Mouse (Mus musculus) midbrain, postnatal 0 days (tissue): ENCODE measurements around the gene Rnf168. TPM values are rescaled to one million over a fixed set of nuclear protein-coding genes. Genes with fewer than 3 reads are reported as not detected.
A peak's percentile ranks its signal among the peaks of the same experiment; 100 is the strongest.
"Not testable (repeated sequence)": the region's sequence is repeated elsewhere in the genome, so short reads cannot be mapped to it uniquely, and the experiment has no call there.

ENCODE experiments used
- ATAC-seq: fragments of 200-750 bp; cut with Nextera tagmentation; 2 replicates; pipeline ENCODE4 v1.8.0; 2017; ENCODE audit warnings: moderate number of reproducible peaks, mild to moderate bottlenecking, moderate TSS enrichment, moderate library complexity; ENCODE audit not compliant: low FRiP score
- DNase-seq: peaks from one replicate; pipeline ENCODE4 v3.0.0-alpha.2; 2015; ENCODE audit warnings: low spot score
- H3K27ac ChIP-seq: fragments of 300-500 bp; sonication (generic); 2 replicates; pipeline ENCODE4 v1.5.1; 2014; ENCODE audit warnings: low read depth, mild to moderate bottlenecking, low read length, mixed read lengths
- H3K27me3 ChIP-seq: fragments of 300-500 bp; sonication (generic); 2 replicates; pipeline ENCODE4 v1.6.1; 2014; ENCODE audit warnings: low read length, control low read depth, mixed read lengths; ENCODE audit not compliant: insufficient read depth
- H3K36me3 ChIP-seq: fragments of 300-500 bp; sonication (generic); 2 replicates; pipeline ENCODE4 v1.6.1; 2014; ENCODE audit warnings: low read length, control low read depth, mixed read lengths; ENCODE audit not compliant: insufficient read depth
- H3K4me1 ChIP-seq: fragments of 300-500 bp; sonication (generic); 2 replicates; pipeline ENCODE4 v1.6.1; 2014; ENCODE audit warnings: mild to moderate bottlenecking, control low read depth, antibody characterized with exemption, low read length, mixed read lengths; ENCODE audit not compliant: insufficient read depth
- H3K4me2 ChIP-seq: fragments of 300-500 bp; sonication (generic); 2 replicates; pipeline ENCODE4 v1.6.1; 2014; ENCODE audit warnings: low read depth, mild to moderate bottlenecking, low read length, mixed read lengths; ENCODE audit not compliant: poor library complexity, severe bottlenecking
- H3K4me3 ChIP-seq: fragments of 300-500 bp; sonication (generic); 2 replicates; pipeline ENCODE4 v1.5.1; 2014; ENCODE audit warnings: low read depth, mild to moderate bottlenecking, low read length, moderate library complexity
- H3K9ac ChIP-seq: fragments of 300-500 bp; sonication (generic); replicated peaks from 2 replicates; pipeline ENCODE4 v1.6.1; 2014; ENCODE audit warnings: mild to moderate bottlenecking, low read length, moderate library complexity, mixed read lengths; ENCODE audit not compliant: poor library complexity, severe bottlenecking
- H3K9me3 ChIP-seq: fragments of 300-500 bp; sonication (generic); 2 replicates; pipeline ENCODE4 v1.6.1; 2016; ENCODE audit warnings: low read length, control low read depth
- CTCF ChIP-seq: IDR thresholded peaks from 2 replicates; pipeline ENCODE4 v1.5.1; 2016; ENCODE audit warnings: antibody characterized with exemption, mild to moderate bottlenecking
- WGBS: fragments of 180-500 bp; shearing (Covaris S2); extraction: QIAGEN DNeasy Blood & Tissue Kit; methylation state at CpG from one replicate; pipeline ENCODE4 v1.1.7; 2014; 5-methylcytosine and 5-hydroxymethylcytosine counted together
- polyA plus RNA-seq: library from polyadenylated mRNA; unstranded; fragments of >200 nt; fragmentation: Nextera tagmentation; extraction: Ambion mirVana; gene quantifications from 2 replicates; pipeline ENCODE4 v1.2.1, GENCODE M21; 2015
- total RNA-seq: library from RNA; depleted of rRNA; stranded (reverse); fragments of >200 nt; gene quantifications from 2 replicates; pipeline ENCODE4 v1.2.3, GENCODE M21; 2014

Gene Rnf168
- total and polyA plus RNA-seq, 2 experiments from 2014 or later, result 27.1 to 42.1 TPM

GRCm38 (mm10) chr16:32275830-32276229 lies 1.4 kb upstream of the Rnf168 start:
- DNase-seq (no peak), ATAC-seq (no peak)
- H3K4me1 ChIP-seq, result 0 out of 2 replicates have a peak, but pooled peaks cover 3% of the 10 kb centered on the region
- 72% methylated on average over 1 of the region's 1 CpGs for WGBS
- no peaks in the 10 kb centered on the region for H3K27me3 ChIP-seq
- H3K4me3 ChIP-seq, result no peak overlapping the region
- no peaks in the 10 kb centered on the region for H3K9me3 ChIP-seq
- no peak overlapping the region for H3K27ac ChIP-seq
- H3K4me2 ChIP-seq, result no peak overlapping the region
- H3K9ac ChIP-seq, result no peak overlapping the region
- H3K36me3 ChIP-seq, result no peaks in the 10 kb centered on the region
- no peak for TF ChIP-seq CTCF

GRCm38 (mm10) chr16:32278396-32278795 lies 1.1 kb downstream of the Rnf168 start:
- no peak for TF ChIP-seq CTCF
- no peak for DNase-seq
- WGBS, result 55% methylated on average over 7 of the region's 7 CpGs

GRCm38 (mm10) chr16:32280211-32280610 lies 3.0 kb downstream of the Rnf168 start:
- 91% methylated on average over 8 of the region's 8 CpGs for WGBS
- Histone ChIP-seq H3K9ac (no peak overlapping the region), H3K4me2 (peak overlapping the region; percentile 57; the same call in 1 of the 2 replicates), H3K36me3 (peaks cover 20% of the 10 kb centered on the region), H3K4me1 (0 out of 2 replicates have a peak, but pooled peaks cover 3% of the 10 kb centered on the region), H3K4me3 (peak overlapping the region; percentile 14; the same call in 1 of the 2 replicates), H3K27ac (no peak overlapping the region), H3K27me3 (no peaks in the 10 kb centered on the region), H3K9me3 (no peaks in the 10 kb centered on the region)
- DNase-seq (no peak), ATAC-seq (no peak)
- TF ChIP-seq CTCF, result no peak

More at GRCm38 (mm10) chr16:32278396-32278795, 1.1 kb downstream of the Rnf168 start:
- peak overlapping the region; percentile 57 for H3K4me2 ChIP-seq
- H3K9me3 ChIP-seq, result no peaks in the 10 kb centered on the region
- peaks cover 4% of the 10 kb centered on the region; the same call in 1 of the 2 replicates for H3K36me3 ChIP-seq
- ATAC-seq, result no peak
- peak overlapping the region; percentile 90 for H3K4me3 ChIP-seq
- 0 out of 2 replicates have a peak, but pooled peaks cover 3% of the 10 kb centered on the region for H3K4me1 ChIP-seq
- H3K27me3 ChIP-seq, result no peaks in the 10 kb centered on the region
- no peak overlapping the region; the same call in 1 of the 2 replicates for H3K27ac ChIP-seq
- peak overlapping the region; percentile 78 for H3K9ac ChIP-seq

GRCm38 (mm10) chr16:32282608-32283007 lies 5.3 kb downstream of the Rnf168 start:
- no peak for TF ChIP-seq CTCF
- H3K4me2 ChIP-seq, result no peak overlapping the region
- ATAC-seq, result no peak
- no peaks in the 10 kb centered on the region for H3K9me3 ChIP-seq
- H3K9ac ChIP-seq, result no peak overlapping the region
- H3K27ac ChIP-seq, result no peak overlapping the region
- H3K4me1 ChIP-seq, result 0 out of 2 replicates have a peak, but pooled peaks cover 3% of the 10 kb centered on the region
- peaks cover 29% of the 10 kb centered on the region for H3K36me3 ChIP-seq
- DNase-seq, result no peak
- H3K27me3 ChIP-seq, result no peaks in the 10 kb centered on the region
- H3K4me3 ChIP-seq, result no peak overlapping the region

- Histone ChIP-seq H3K4me1 (no peaks in the 10 kb centered on the region), H3K9ac (no peak overlapping the region), H3K27me3 (no peaks in the 10 kb centered on the region), H3K36me3 (peaks cover 30% of the 10 kb centered on the region; the same call in 1 of the 2 replicates), H3K27ac (no peak overlapping the region), H3K4me3 (no peak overlapping the region), H3K4me2 (no peak overlapping the region), H3K9me3 (no peaks in the 10 kb centered on the region)
- DNase-seq (no peak), ATAC-seq (no peak)
- TF ChIP-seq CTCF, result no peak
- 95% methylated on average over 4 of the region's 4 CpGs for WGBS
Measured at GRCm38 (mm10) chr16:32291821-32292220, 14.6 kb downstream of the Rnf168 start.

GRCm38 (mm10) chr16:32299617-32300016 lies 22.4 kb downstream of the Rnf168 start:
- not testable (repeated sequence) for H3K4me3 ChIP-seq, H3K4me1 ChIP-seq, H3K9me3 ChIP-seq, H3K27me3 ChIP-seq, ATAC-seq, H3K9ac ChIP-seq, H3K27ac ChIP-seq, H3K4me2 ChIP-seq, DNase-seq
- WGBS, result 97% methylated on average over 4 of the region's 4 CpGs
- peaks cover 20% of the 10 kb centered on the region; the same call in 1 of the 2 replicates for H3K36me3 ChIP-seq
